Mouse (Mus musculus) spleen, postnatal 36 days (tissue): ENCODE measurements at regions not wholly inside any gene's neighbourhood (a gene's known extent, or its start where the extent isn't known, plus 50 kb on each side); places are given as distances from the start of the nearest gene placed in this dataset.

Source experiments
- DNase-seq, 2 experiments: peaks; one replicate each; pipeline ENCODE4 v3.0.0; 2022; ENCODE audit warnings: low spot score in 2 of 2, mixed read lengths in 1 of 2

DNA sequence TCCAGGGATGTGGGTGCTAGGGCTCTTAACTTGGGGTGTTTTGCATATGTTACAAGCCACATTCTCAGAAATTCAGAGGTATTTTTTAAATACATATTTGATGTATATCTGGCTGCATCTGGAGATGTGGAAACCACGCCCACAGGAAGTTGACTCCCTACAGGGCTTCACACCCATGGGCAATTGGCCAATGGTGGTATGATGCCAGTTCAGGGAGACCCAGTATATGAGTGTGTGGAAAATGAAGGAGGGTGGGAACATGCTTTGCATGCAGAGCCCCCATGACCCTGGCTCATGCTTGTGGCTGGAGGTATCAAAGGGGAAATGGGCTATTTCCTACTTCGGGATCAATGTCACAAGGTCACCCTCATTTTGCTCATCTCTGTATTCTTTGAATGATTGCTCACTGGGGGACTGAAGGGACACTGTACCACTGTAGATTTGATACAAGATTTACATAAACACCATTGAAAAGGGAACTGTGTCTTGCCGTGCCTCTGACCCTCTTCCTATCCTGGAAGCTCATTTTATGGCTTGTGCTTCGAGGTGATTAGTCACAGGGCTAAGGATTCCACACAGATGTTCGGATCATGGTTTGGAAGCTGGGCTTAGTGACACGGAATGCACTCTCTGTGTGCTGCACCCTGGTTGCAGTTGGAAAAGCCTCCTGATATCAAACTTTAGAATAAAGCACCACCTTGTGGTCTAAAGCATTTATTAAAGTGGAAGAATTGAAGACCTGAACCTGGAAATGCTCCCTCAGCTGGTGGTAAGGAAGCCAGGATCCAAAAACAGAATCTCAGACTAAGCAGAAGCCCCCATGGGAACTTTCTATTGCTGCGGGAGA, 56.8 kb upstream of the Edn1 start:
- no peak for DNase-seq

GRCm38 (mm10) chr13:42245753-42246409, 55.4 kb upstream of the Edn1 start:
- DNase-seq, result peak; percentile 36 to 43
